Mouse (Mus musculus) bone marrow, adult 2 months (tissue): ENCODE data around the gene Abhd17a.

ENCODE experiments used
- CTCF ChIP-seq: fragments of 200-500 bp; IDR thresholded peaks from 2 replicates; pipeline ENCODE4 v1.5.1; 2011; ENCODE audit warnings: low read length, control low read depth; ENCODE audit not compliant: control insufficient read depth, insufficient read depth
- POLR2A ChIP-seq: fragments of 200-500 bp; IDR thresholded peaks from 2 replicates; pipeline ENCODE4 v1.6.1; 2011; ENCODE audit warnings: low read depth, mild to moderate bottlenecking, control low read depth, low read length, borderline replicate concordance; ENCODE audit not compliant: control insufficient read depth

- TF ChIP-seq CTCF (no peak), POLR2A (no peak)
These were observed 44.6 kb downstream of the Abhd17a start for GRCm38 (mm10) chr10:80545590-80545989.
